Mouse (Mus musculus): ENCODE results near the gene Cactin. TPM values are rescaled to one million over a fixed set of nuclear protein-coding genes. Genes with fewer than 3 reads are reported as not detected.

Gene Cactin
- 42.7 TPM for total RNA-seq (2023)

DNA sequence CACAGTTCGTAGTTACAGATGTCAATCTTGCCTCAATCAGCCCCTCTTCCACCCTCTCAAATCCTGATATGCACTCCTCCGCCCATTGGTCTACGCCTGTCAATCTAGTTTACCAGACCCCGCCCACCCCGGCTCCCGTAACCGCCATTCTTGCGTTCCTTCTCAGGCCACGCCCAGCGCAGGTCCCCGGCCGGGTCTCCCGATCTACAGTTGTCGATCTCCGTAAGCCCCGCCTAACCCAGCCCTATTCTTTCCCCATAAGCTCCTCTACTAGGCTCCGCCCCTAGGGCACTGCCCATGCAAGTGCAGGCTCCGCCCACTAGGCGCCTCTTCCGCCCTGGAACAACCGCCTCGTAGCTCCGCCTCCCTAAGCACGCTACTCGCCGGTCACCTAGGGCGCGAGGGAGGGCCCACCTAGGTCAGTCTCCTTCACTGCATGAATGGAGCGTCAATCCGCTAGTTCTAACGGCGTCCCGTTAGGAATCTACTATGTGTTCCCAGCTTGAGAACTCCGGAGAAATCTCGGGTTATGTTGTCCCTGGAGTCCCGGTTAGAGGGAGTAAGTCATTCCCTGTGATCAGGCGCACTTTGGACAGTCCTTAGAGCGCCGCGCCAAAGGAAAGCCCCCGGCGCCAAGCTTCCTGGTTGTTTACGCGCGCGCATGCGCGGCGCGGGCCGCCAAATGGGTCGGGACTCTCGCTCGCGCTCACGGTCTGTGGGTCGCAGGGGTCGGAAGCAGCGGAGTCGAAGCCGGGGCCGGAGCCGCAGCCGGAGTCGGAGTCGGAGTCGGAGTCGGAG lies at the start of gene Cactin:
TSS of gene Cactin (plus strand) at position 554 of the 798 bp plus-strand sequence.

DNA sequence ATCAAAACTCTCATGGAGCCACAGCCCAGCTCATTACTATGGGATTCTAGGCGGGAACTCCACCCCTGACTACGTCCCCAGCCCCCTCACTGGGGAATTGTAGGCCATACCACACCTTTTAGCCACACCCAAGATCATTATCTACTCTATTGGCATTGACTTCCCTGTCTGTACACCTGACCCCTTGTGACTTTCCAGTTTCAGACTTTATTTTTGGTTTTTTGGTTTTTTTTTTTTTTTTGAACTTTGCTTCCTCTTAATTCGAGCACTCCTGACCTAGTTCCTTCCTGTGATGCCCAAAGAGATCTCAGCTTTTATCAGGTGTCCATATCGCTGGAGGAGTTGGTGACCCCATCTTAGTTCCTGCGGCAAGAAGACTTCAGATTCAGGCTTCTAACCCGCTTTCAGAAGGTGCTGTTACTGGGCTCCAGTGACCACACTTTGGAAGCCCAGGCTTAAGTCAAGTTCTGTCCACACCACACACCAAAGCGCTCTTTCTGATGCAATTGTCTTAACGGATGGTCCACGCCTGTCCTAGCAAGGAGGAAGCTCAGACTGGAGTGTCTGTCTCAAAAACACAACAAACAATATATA lies 29.3 kb upstream of the Cactin start, which contains the start of gene Tjp3:
TSS of gene Tjp3 (minus strand) at position 71 of the 594 bp plus-strand sequence.

DNA sequence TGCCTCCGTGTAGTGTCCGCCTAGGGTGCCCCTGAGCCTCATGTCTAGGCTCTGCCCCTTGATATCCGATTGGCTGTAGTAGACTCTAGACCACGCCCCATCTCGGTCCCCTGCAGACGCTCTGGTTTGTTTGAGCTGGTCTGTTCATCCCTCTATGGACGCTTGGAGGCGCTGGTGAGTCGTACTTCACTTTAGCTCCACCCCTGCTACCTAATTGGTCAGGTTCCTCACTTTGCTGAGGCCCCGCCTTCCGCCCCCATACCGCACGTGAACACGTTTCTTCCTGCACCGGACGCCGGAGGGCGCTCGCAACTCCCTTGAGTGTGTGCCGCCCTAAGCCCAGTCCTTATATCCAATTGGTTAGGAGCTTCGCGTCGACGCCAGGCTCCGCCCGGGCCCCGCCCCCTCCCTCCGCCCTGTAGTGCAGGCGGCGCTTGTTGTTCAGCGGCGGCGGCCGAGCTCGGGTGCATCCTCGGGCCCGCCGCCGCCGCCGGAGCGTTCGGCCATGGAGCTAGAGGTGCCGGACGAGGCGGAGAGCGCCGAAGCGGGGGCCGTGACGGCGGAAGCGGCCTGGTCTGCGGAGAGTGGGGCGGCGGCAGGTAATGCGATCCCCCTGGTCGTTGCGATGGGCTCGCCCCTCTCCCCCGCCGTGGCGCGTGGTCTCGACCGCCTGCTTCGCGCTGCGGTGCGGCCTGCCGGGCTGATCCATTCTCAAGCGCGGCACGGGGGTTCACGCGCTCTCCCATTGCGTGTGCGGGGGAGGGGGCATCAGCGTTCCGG lies 28.2 kb upstream of the Cactin start, which contains the start of gene Pip5k1c:
TSS of gene Pip5k1c (plus strand) at position 410 of the 780 bp plus-strand sequence.

DNA sequence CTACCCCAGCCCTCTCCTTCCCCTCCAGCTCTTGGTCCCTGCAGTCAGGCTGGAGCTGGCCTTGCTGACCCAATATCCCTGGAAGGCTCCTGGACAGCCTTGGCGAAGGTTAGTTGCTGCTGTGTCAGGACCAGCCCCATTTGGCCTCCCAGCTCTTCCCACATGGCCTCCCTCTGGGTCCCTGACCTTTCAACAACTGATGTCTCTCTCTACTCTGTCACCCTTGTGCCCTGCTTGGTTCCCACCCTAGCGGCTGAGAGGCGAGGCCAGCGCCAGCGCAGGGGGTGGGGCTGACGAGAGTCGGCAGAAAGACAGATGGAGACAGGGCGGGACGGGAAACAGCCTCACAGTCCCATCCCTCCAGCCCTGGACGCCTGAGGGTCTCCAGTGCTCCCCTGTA lies 7.5 kb downstream of the Cactin start, which contains the start of gene Tbxa2r:
TSS of gene Tbxa2r (plus strand) at position 346 of the 400 bp plus-strand sequence.

DNA sequence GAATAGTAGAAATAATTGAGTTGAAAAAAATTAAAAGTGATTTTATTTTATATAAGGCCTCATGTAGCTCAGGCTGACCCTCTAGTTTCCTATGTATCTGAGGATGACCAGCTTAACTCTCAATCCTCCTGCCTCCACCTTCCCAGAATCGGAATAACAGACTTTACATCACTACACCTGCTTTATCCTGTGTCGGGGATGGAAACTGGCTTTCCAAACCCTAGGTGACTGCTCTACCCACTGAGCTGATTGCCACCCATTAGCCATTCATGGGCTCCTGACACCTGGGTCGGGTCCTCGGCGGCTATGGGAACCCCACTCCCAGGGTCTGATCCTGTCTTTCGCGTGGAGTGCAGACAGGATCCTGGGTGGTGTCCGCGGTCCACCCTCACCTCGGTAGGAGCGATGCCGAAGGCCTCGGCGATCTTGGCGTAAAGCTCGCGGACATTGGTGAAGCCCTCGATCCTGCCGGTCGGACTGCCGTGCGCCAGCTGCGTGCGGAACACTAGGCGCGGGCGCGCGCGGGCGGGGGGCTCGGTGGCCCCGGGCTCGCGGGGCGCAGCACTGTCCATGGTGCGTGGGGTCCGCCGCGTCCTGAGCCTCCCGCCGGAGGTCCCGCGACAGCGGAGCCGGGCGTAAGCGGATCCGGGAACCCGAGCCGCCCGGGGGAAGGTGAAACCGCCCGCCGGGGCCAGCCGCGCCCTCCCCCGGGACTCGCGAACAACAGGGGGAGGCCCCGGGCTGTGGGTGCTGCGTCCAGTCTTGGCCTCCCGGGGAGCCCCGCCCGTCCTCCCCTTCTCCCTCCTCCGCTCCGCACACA lies 22.0 kb downstream of the Cactin start, which contains the start of gene Gipc3:
TSS of gene Gipc3 (minus strand) at position 581 of the 820 bp plus-strand sequence.

DNA sequence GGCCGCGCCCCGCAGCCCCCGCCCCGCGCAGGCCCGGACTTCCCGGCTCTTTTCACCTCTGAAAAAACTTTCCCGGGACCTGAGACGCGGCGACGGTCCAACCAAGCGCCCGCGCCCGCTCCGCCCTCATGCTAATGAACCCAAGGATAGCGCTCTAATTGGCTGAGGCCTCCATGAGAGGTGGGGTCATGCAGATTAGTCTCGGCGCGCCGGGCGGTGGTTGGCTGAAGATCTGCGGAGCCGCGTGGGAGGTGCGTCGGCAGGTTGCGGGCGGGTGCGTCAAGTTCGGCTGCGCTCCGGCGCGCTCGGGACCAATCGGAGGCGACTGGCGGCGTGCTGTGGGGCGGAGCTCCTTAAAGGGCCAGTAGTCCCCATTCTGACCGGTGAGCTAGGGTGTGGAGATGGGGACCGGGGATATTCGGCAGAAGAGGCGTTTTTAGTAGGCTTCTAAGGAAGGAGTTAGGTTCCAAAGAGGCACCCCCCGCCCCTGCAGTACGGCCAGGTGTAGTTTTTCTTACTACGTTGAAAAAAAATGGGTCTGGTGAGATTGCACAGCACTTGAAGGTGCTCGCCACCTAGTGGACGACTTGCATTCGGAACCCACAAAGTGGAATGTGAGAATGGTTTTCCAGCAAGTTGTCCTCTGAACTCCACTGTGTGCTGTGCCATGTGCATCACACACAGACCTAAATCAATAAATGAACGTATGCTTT lies 29.6 kb downstream of the Cactin start, which contains the start of gene Hmg20b:
TSS of gene Hmg20b (minus strand) at position 130 of the 713 bp plus-strand sequence.

DNA sequence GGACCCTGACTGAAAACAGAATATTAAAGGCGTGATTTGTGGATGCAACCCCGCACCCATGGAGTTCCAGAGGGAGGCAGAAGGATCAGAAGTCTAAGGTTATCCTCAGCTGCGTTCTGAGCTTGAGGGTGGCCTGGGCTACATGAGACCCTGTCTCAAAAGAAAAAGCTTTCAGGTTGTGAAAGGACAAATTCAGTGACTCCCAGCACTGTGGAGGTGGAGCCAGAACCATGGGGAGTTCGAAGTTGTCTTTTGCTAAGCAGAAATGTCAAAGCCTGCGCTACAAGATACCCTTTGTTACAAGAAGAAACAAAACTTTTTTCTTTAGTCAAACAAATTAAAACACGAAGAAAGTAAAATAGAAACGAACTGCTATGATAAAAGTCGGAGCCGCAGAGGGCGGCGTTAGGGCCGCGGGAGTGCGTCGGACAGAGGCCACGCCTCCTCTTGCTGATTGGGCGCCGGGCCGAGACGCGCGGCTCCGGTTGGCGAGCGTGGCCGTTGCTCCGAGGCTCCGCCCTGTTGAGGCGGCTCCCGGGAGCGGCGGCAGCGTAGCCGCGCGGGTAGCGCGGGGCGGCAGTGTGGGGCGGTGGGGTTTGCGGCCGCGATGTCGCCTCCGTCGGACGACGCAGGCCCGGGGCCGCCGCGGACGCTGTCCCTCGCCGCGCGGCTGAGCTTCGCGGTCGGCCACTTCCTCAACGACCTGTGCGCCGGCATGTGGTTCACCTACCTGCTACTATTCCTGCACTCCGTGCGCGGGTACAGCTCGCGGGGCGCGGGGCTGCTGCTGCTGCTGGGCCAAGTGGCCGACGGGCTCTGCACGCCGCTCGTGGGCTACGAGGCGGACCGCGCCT lies 36.3 kb downstream of the Cactin start, which contains the start of gene Mfsd12:
TSS of gene Mfsd12 (plus strand) at position 501 of the 854 bp plus-strand sequence.

DNA sequence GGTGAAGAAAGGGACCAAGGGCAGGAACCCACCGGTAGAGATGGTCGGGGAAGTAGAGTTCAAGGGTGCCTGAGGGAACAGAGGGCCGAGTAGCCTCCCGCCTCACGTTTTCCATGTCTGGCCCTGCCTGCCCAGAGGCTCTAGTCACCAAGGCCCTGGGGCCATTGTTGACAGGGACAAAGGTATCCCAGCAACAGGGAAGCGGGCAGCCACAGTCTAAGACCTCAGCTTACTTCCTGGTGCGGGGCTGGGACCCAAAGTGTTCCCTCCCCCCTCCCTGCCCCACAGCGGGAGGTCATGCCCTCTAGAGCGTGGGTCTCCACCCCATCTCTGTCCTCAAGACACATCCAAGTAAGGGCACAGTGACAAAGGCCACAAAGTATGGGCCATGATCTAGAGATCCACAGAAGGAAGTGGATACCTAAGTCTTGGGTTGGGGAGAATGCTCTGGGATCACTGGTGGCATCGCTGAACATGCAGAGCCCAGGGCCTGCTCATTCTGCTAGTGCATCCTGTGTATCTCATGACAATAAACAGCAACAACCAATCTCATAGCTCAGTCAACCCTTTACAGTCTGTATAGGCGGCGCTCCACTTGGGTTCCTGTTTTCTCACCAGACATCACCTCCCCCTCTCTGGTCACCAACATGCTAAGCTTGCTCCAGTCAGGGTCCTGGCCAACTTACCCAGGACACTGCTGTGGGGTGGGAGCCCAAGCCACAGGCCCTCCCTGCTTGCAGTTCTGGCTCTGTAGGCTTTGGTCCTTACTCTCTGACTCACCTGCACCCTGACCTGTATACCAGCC lies 45.0 kb downstream of the Cactin start, which contains the start of gene 4930404N11Rik:
TSS of gene 4930404N11Rik (minus strand) at position 145 of the 805 bp plus-strand sequence.

Other genes with a start within 250 kb of the Cactin start
- not detected for gene Creb3l3, start 222.2 kb upstream of the Cactin start, total RNA-seq (2023)
- 126 TPM for gene Map2k2, start 215.2 kb upstream of the Cactin start, total RNA-seq (2023)
- gene Zbtb7a, start 185.9 kb upstream of the Cactin start, total RNA-seq (2023), result 49.1 TPM
- gene Pias4, start 153.2 kb upstream of the Cactin start, total RNA-seq (2023), result 35.3 TPM
- 2,404 TPM for gene Eef2, start 144.5 kb upstream of the Cactin start, total RNA-seq (2023)
- 57.0 TPM for gene Dapk3, start 138.1 kb upstream of the Cactin start, total RNA-seq (2023)
- gene 4930442H23Rik, start 137.3 kb upstream of the Cactin start, total RNA-seq (2023), result not detected
- gene Nmrk2, start 119.1 kb upstream of the Cactin start, total RNA-seq (2023), result not detected
- gene Atcay, start 90.3 kb upstream of the Cactin start, total RNA-seq (2023), result 0.85 TPM
- gene Zfr2, start 87.9 kb upstream of the Cactin start, total RNA-seq (2023), result 10.6 TPM
- gene Matk, start 68.2 kb upstream of the Cactin start, total RNA-seq (2023), result 16.6 TPM
- gene Mrpl54, start 54.2 kb upstream of the Cactin start, total RNA-seq (2023), result 110 TPM
- gene Apba3, start 54.1 kb upstream of the Cactin start, total RNA-seq (2023), result 31.3 TPM
- gene Tjp3, start 29.5 kb upstream of the Cactin start, total RNA-seq (2023), result 4.2 TPM
- 110 TPM for gene Pip5k1c, start 28.1 kb upstream of the Cactin start, total RNA-seq (2023)
- gene Tbxa2r, start 7.6 kb downstream of the Cactin start, total RNA-seq (2023), result 16.5 TPM
- gene Gipc3, start 22.2 kb downstream of the Cactin start, total RNA-seq (2023), result 0.21 TPM
- gene Hmg20b, start 29.4 kb downstream of the Cactin start, total RNA-seq (2023), result 51.8 TPM
- gene Mfsd12, start 36.4 kb downstream of the Cactin start, total RNA-seq (2023), result 4.4 TPM
- 4.9 TPM for gene 4930404N11Rik, start 44.7 kb downstream of the Cactin start, total RNA-seq (2023)
- gene Fzr1, start 57.4 kb downstream of the Cactin start, total RNA-seq (2023), result 35.7 TPM
- gene Dohh, start 63.3 kb downstream of the Cactin start, total RNA-seq (2023), result 28.8 TPM
- gene Gm48551, start 63.4 kb downstream of the Cactin start, total RNA-seq (2023), result 4.5 TPM
- gene Gm48552, start 67.9 kb downstream of the Cactin start, total RNA-seq (2023), result 3.5 TPM
- gene Smim24, start 71.9 kb downstream of the Cactin start, total RNA-seq (2023), result 3.1 TPM
- gene Nfic, start 134.5 kb downstream of the Cactin start, total RNA-seq (2023), result 21.0 TPM
- gene Celf5, start 161.6 kb downstream of the Cactin start, total RNA-seq (2023), result not detected
- 148 TPM for gene Ncln, start 175.3 kb downstream of the Cactin start, total RNA-seq (2023)
- 110 TPM for gene S1pr4, start 179.0 kb downstream of the Cactin start, total RNA-seq (2023)
- gene Gna15, start 203.1 kb downstream of the Cactin start, total RNA-seq (2023), result 2.1 TPM
- 15.2 TPM for gene Gna11, start 224.1 kb downstream of the Cactin start, total RNA-seq (2023)
- 523 TPM for gene Aes, start 238.4 kb downstream of the Cactin start, total RNA-seq (2023)

Measured in CD4-positive naive resting alpha-beta T cell, adult 76 days (primary cell).